Mouse (Mus musculus): ENCODE data around the gene Golga2.

Golga2 gene

GRCm38 (mm10) chr2:32317791-32318417 is 30.7 kb downstream of the Golga2 start:
- DNase-seq (ENCODE audit: low read depth, low spot score): no peak

- DNase-seq (ENCODE audit: low read depth, low spot score): no peak
Measured at GRCm38 (mm10) chr2:32318709-32319585, 31.8 kb downstream of the Golga2 start.

- no peak for DNase-seq (ENCODE audit: low read depth, low spot score)
Measured at GRCm38 (mm10) chr2:32319586-32320580, 32.7 kb downstream of the Golga2 start.

GRCm38 (mm10) chr2:32320721-32321120 is 33.5 kb downstream of the Golga2 start:
- DNase-seq (ENCODE audit: low read depth, low spot score): no peak

GRCm38 (mm10) chr2:32321591-32322298 is 34.6 kb downstream of the Golga2 start:
- DNase-seq (ENCODE audit: low read depth, low spot score): no peak

- DNase-seq (ENCODE audit: low read depth, low spot score): no peak
Measured at GRCm38 (mm10) chr2:32322754-32323741, 35.9 kb downstream of the Golga2 start.

GRCm38 (mm10) chr2:32324322-32324721 is 37.1 kb downstream of the Golga2 start:
- peak; percentile 51 for DNase-seq (ENCODE audit: low read depth, low spot score)

- DNase-seq (ENCODE audit: low read depth, low spot score): no peak
Measured at GRCm38 (mm10) chr2:32325342-32325741, 38.2 kb downstream of the Golga2 start.

- no peak for DNase-seq (ENCODE audit: low read depth, low spot score)
Measured at GRCm38 (mm10) chr2:32327200-32327599, 40.0 kb downstream of the Golga2 start.

- DNase-seq (ENCODE audit: low read depth, low spot score): no peak
Measured at GRCm38 (mm10) chr2:32328911-32329460, 41.8 kb downstream of the Golga2 start.

- DNase-seq (ENCODE audit: low read depth, low spot score): no peak
Measured at GRCm38 (mm10) chr2:32329531-32329930, 42.3 kb downstream of the Golga2 start.

- DNase-seq (ENCODE audit: low read depth, low spot score): no peak
Measured at GRCm38 (mm10) chr2:32332159-32332558, 45.0 kb downstream of the Golga2 start.

GRCm38 (mm10) chr2:32335888-32336287 is 48.7 kb downstream of the Golga2 start:
- DNase-seq (ENCODE audit: low read depth, low spot score): no peak

- DNase-seq (ENCODE audit: low read depth, low spot score): no peak
Measured at GRCm38 (mm10) chr2:32339912-32340642, 52.9 kb downstream of the Golga2 start.

GRCm38 (mm10) chr2:32340836-32341633 is 53.9 kb downstream of the Golga2 start:
- DNase-seq (ENCODE audit: low read depth, low spot score): no peak

- DNase-seq (ENCODE audit: low read depth, low spot score): no peak
Measured at GRCm38 (mm10) chr2:32341634-32341939, 54.4 kb downstream of the Golga2 start.

GRCm38 (mm10) chr2:32342039-32342438 is 54.9 kb downstream of the Golga2 start:
- DNase-seq (ENCODE audit: low read depth, low spot score): no peak

All from ES-CJ7 (cell line).